Mouse (Mus musculus) heart, embryonic 14.5 days (tissue): ENCODE data around the gene Mnat1. TPM values are rescaled to one million over a fixed set of nuclear protein-coding genes. Genes with fewer than 3 reads are reported as not detected.

Experiments used
- ATAC-seq: fragments of 200-750 bp; cut with Nextera tagmentation; 2 replicates; pipeline ENCODE4 v1.8.0; 2017; ENCODE audit warnings: low read depth, moderate TSS enrichment; ENCODE audit not compliant: insufficient number of reproducible peaks, insufficient read depth, low FRiP score
- H3K27ac ChIP-seq, 2 experiments: fragments of 200-500 bp in 1 of 2; fragments of 300-500 bp in 1 of 2; sonication (generic) in 1 of 2; replicated peaks in 1 of 2; 2 replicates each; pipeline ENCODE4 v1.5.1; 2012 to 2014; ENCODE audit warnings: low read depth in 2 of 2, low read length in 2 of 2, control low read depth in 1 of 2, mild to moderate bottlenecking in 1 of 2, mixed read lengths in 1 of 2; ENCODE audit not compliant: control insufficient read depth in 1 of 2, insufficient read depth in 1 of 2
- H3K27me3 ChIP-seq: fragments of 300-500 bp; sonication (generic); 2 replicates; pipeline ENCODE4 v1.6.1; 2014; ENCODE audit warnings: mild to moderate bottlenecking, low read length, control low read depth; ENCODE audit not compliant: control insufficient read depth, insufficient read depth
- H3K36me3 ChIP-seq: fragments of 300-500 bp; sonication (generic); 2 replicates; pipeline ENCODE4 v1.6.1; 2014; ENCODE audit warnings: mild to moderate bottlenecking, control low read depth, low read length, mixed read lengths; ENCODE audit not compliant: control insufficient read depth, insufficient read depth
- H3K4me1 ChIP-seq, 2 experiments: fragments of 200-500 bp in 1 of 2; fragments of 300-500 bp in 1 of 2; sonication (generic) in 1 of 2; 2 replicates each; pipeline ENCODE4 v1.6.1; 2012 to 2014; ENCODE audit warnings: low read length in 2 of 2, control low read depth in 1 of 2, mixed read lengths in 1 of 2; ENCODE audit not compliant: control insufficient read depth in 2 of 2, insufficient read depth in 2 of 2
- H3K4me2 ChIP-seq: fragments of 300-500 bp; sonication (generic); 2 replicates; pipeline ENCODE4 v1.6.1; 2014; ENCODE audit warnings: mild to moderate bottlenecking, low read length
- H3K4me3 ChIP-seq, 2 experiments: fragments of 200-500 bp in 1 of 2; fragments of 300-500 bp in 1 of 2; sonication (generic) in 1 of 2; 2 replicates each; pipeline ENCODE4 v1.5.1; 2012 to 2014; ENCODE audit warnings: low read length in 2 of 2, mild to moderate bottlenecking in 2 of 2, control low read depth in 1 of 2, low read depth in 1 of 2, moderate library complexity in 1 of 2; ENCODE audit not compliant: control insufficient read depth in 1 of 2, insufficient read depth in 1 of 2
- H3K9ac ChIP-seq: fragments of 300-500 bp; sonication (generic); 2 replicates; pipeline ENCODE4 v1.6.1; 2014; ENCODE audit warnings: mild to moderate bottlenecking, low read length
- H3K9me3 ChIP-seq: fragments of 300-500 bp; sonication (generic); 2 replicates; pipeline ENCODE4 v1.6.1; 2016; ENCODE audit warnings: low read length, control low read depth; ENCODE audit not compliant: control insufficient read depth
- WGBS: fragments of 180-500 bp; shearing (Covaris S2); extraction: QIAGEN DNeasy Blood & Tissue Kit; methylation state at CpG from one replicate; pipeline ENCODE4 v1.1.7; 2014; 5-methylcytosine and 5-hydroxymethylcytosine counted together
- polyA plus RNA-seq: library from polyadenylated mRNA; unstranded; fragments of >200 nt; fragmentation: Nextera tagmentation; extraction: Ambion mirVana; gene quantifications from 2 replicates; pipeline ENCODE4 v1.2.1, GENCODE M21; 2014

Gene Mnat1
- polyA plus RNA-seq, 1 experiment from 2014 or later, result 28.2 TPM

- Histone ChIP-seq H3K27ac (no peak overlapping the region), H3K4me3 (no peak overlapping the region), H3K27me3 (no peaks in the 10 kb centered on the region), H3K36me3 (no peaks in the 10 kb centered on the region), H3K4me2 (no peak overlapping the region), H3K9me3 (no peaks in the 10 kb centered on the region), H3K4me1 (no peaks in the 10 kb centered on the region), H3K9ac (no peak overlapping the region)
- ATAC-seq, result no peak
These were observed 108.0 kb downstream of the Mnat1 start for GRCm38 (mm10) chr12:73231552-73231951.

GRCm38 (mm10) chr12:73232586-73232985, 109.1 kb downstream of the Mnat1 start:
- no peaks in the 10 kb centered on the region for H3K27me3 ChIP-seq
- no peaks in the 10 kb centered on the region for H3K36me3 ChIP-seq
- H3K9me3 ChIP-seq, result no peaks in the 10 kb centered on the region
- no peak overlapping the region for H3K4me3 ChIP-seq
- ATAC-seq, result no peak
- H3K9ac ChIP-seq, result no peak overlapping the region
- 75% methylated on average over 2 of the region's 2 CpGs for WGBS
- H3K4me1 ChIP-seq, result no peaks in the 10 kb centered on the region
- no peak overlapping the region for H3K4me2 ChIP-seq
- H3K27ac ChIP-seq, result no peak overlapping the region

GRCm38 (mm10) chr12:73241960-73242359, 118.4 kb downstream of the Mnat1 start:
- H3K4me1 ChIP-seq, result 0 out of 4 replicates have a peak, but pooled peaks cover 0 to under 1% of the 10 kb centered on the region in 2 experiments
- no peaks in the 10 kb centered on the region for H3K27me3 ChIP-seq
- no peaks in the 10 kb centered on the region for H3K9me3 ChIP-seq
- ATAC-seq, result no peak
- no peaks in the 10 kb centered on the region for H3K36me3 ChIP-seq
- H3K4me3 ChIP-seq, result no peak overlapping the region
- no peak overlapping the region for H3K27ac ChIP-seq
- 75% methylated on average over 10 of the region's 10 CpGs for WGBS
- no peak overlapping the region for H3K4me2 ChIP-seq
- no peak overlapping the region for H3K9ac ChIP-seq

GRCm38 (mm10) chr12:73245687-73246086, 122.2 kb downstream of the Mnat1 start:
- H3K9ac ChIP-seq, result no peak overlapping the region
- no peaks in the 10 kb centered on the region for H3K36me3 ChIP-seq
- no peak overlapping the region for H3K27ac ChIP-seq
- no peaks in the 10 kb centered on the region for H3K9me3 ChIP-seq
- WGBS, result 76% methylated on average over 5 of the region's 5 CpGs
- H3K4me3 ChIP-seq, result no peak overlapping the region
- H3K4me2 ChIP-seq, result no peak overlapping the region
- no peaks in the 10 kb centered on the region for H3K27me3 ChIP-seq
- ATAC-seq, result no peak
- peaks cover 2 to 4% of the 10 kb centered on the region in 2 experiments; a peak in 1 of 4 replicates for H3K4me1 ChIP-seq

GRCm38 (mm10) chr12:73255006-73255405, 131.5 kb downstream of the Mnat1 start:
- WGBS, result 51% methylated on average over 2 of the region's 2 CpGs
- ATAC-seq, result no peak
- Histone ChIP-seq H3K27me3 (no peaks in the 10 kb centered on the region), H3K4me3 (no peak overlapping the region), H3K4me1 (no peaks in the 10 kb centered on the region), H3K36me3 (no peaks in the 10 kb centered on the region), H3K4me2 (no peak overlapping the region), H3K9me3 (no peaks in the 10 kb centered on the region), H3K27ac (no peak overlapping the region; a peak in 1 of 4 replicates), H3K9ac (no peak overlapping the region)

GRCm38 (mm10) chr12:73259269-73259668, 135.8 kb downstream of the Mnat1 start:
- Histone ChIP-seq H3K36me3 (no peaks in the 10 kb centered on the region), H3K27ac (no peak overlapping the region), H3K27me3 (no peaks in the 10 kb centered on the region), H3K9me3 (peaks cover 2% of the 10 kb centered on the region), H3K4me2 (no peak overlapping the region), H3K4me1 (no peaks in the 10 kb centered on the region), H3K9ac (no peak overlapping the region), H3K4me3 (no peak overlapping the region)
- no peak for ATAC-seq
- WGBS, result 93% methylated on average over 6 of the region's 6 CpGs

- H3K36me3 ChIP-seq, result no peaks in the 10 kb centered on the region
- no peaks in the 10 kb centered on the region for H3K4me1 ChIP-seq
- H3K27ac ChIP-seq, result no peak overlapping the region
- no peaks in the 10 kb centered on the region for H3K27me3 ChIP-seq
- no peak for ATAC-seq
- no peak overlapping the region for H3K4me3 ChIP-seq
- no peak overlapping the region for H3K4me2 ChIP-seq
- no peak overlapping the region for H3K9ac ChIP-seq
- H3K9me3 ChIP-seq, result peaks cover 2% of the 10 kb centered on the region
- 96% methylated on average over 1 of the region's 1 CpGs for WGBS
These were observed 136.8 kb downstream of the Mnat1 start for GRCm38 (mm10) chr12:73260339-73260738.

GRCm38 (mm10) chr12:73265381-73265978, 142.0 kb downstream of the Mnat1 start:
- H3K27ac ChIP-seq, result no peak overlapping the region
- WGBS, result 90% methylated on average over 3 of the region's 3 CpGs
- H3K4me3 ChIP-seq, result no peak overlapping the region
- no peaks in the 10 kb centered on the region for H3K27me3 ChIP-seq
- no peaks in the 10 kb centered on the region for H3K36me3 ChIP-seq
- H3K9me3 ChIP-seq, result peaks cover 2% of the 10 kb centered on the region; the same call in 1 of the 2 replicates
- no peak overlapping the region for H3K4me2 ChIP-seq
- H3K4me1 ChIP-seq, result no peaks in the 10 kb centered on the region
- H3K9ac ChIP-seq, result no peak overlapping the region
- no peak for ATAC-seq
